Comparison of ENCODE assay signal across 20 mouse cellular contexts in genomic region chr19:58497106-58497505, GRCm38 (mm10). TPM values are rescaled to one million over a fixed set of nuclear protein-coding genes. Genes with fewer than 3 reads are reported as not detected.
"Had no signal": no experiment of that assay in that cellular context is flagged by ENCODE, and none has a peak within 500 bp of the region (broad histone marks: within the 10 kb centered on the region; RNA-seq: fewer than 3 reads in every experiment).

No protein-coding gene starts in this region.

- DNase-seq: kidney, adult 8-10 months; kidney, postnatal 25 days; liver; lung, adult 18-20 months; midbrain, embryonic 14.5 days; right cerebral cortex, adult 18-20 months; right cerebral cortex, postnatal 25 days; thymus, adult 18-20 months; thymus, postnatal 14 days had no signal

- H3K9ac ChIP-seq: limb, embryonic 12.5 days; liver, embryonic 14.5 days; neural tube, embryonic 15.5 days had no signal

- H3K27ac ChIP-seq: left cerebral cortex, adult 2 months; limb, embryonic 12.5 days; liver, embryonic 14.5 days; midbrain, embryonic 10.5 days; neural tube, embryonic 15.5 days had no signal

- H3K4me2 ChIP-seq: limb, embryonic 12.5 days; neural tube, embryonic 15.5 days had no signal

- H3K36me3 ChIP-seq: limb, embryonic 12.5 days; midbrain, embryonic 10.5 days; neural tube, embryonic 15.5 days had no signal

- H3K27me3 ChIP-seq: limb, embryonic 12.5 days; neural tube, embryonic 15.5 days had no signal

- H3K9me3 ChIP-seq: limb, embryonic 12.5 days; midbrain, embryonic 10.5 days; neural tube, embryonic 15.5 days had no signal

- H3K4me3 ChIP-seq: left cerebral cortex, adult 2 months; limb, embryonic 12.5 days; midbrain, embryonic 10.5 days; myocyte; neural tube, embryonic 15.5 days had no signal

RNA-seq across cellular contexts. Expression of gene Ccdc172, which starts 14.7 kb away (rescaled TPM):
- total RNA-seq: left cerebral cortex, adult 2 months; left cerebral cortex, postnatal 25 days; megakaryocyte, adult 5-6 weeks had no signal
- polyA plus RNA-seq: kidney, embryonic 16.5 days; limb, embryonic 12.5 days; liver, embryonic 14.5 days; midbrain, embryonic 10.5 days; midbrain, embryonic 14.5 days; myocyte; neural tube, embryonic 11.5 days; neural tube, embryonic 15.5 days; small intestine, adult 2 months had no signal
